Mouse (Mus musculus) CH12.LX (cell line): ENCODE data around the gene Gm49387. TPM values are rescaled to one million over a fixed set of nuclear protein-coding genes. Genes with fewer than 3 reads are reported as not detected.

Experiments used
- DNase-seq: peaks from one replicate; pipeline ENCODE4 v3.0.0-alpha.2; 2013; ENCODE audit errors: extremely low read depth
- H3K27ac ChIP-seq: 2 replicates; pipeline ENCODE4 v1.5.1; 2012; ENCODE audit warnings: low read depth, mild to moderate bottlenecking, control low read depth, moderate library complexity; ENCODE audit not compliant: insufficient read depth
- H3K27me3 ChIP-seq: replicated peaks from 2 replicates; pipeline ENCODE3; 2012; ENCODE audit warnings: inconsistent platforms
- H3K36me3 ChIP-seq, 2 experiments: replicated peaks in 1 of 2; 2 replicates each; pipeline versions ENCODE3 to v1.6.1; 2012; ENCODE audit warnings: inconsistent platforms in 1 of 2, low read length in 1 of 2, mild to moderate bottlenecking in 1 of 2, mixed read lengths in 1 of 2, moderate library complexity in 1 of 2; ENCODE audit not compliant: control insufficient read depth in 1 of 2, insufficient read depth in 1 of 2
- H3K4me1 ChIP-seq, 2 experiments: 2 replicates each; pipeline ENCODE4 v1.6.1; 2012; ENCODE audit warnings: inconsistent platforms in 1 of 2, moderate library complexity in 1 of 2; ENCODE audit not compliant: insufficient read depth in 2 of 2, control insufficient read depth in 1 of 2
- H3K4me2 ChIP-seq: 2 replicates; pipeline ENCODE4 v1.6.1; 2012; ENCODE audit warnings: low read depth, mild to moderate bottlenecking, control low read depth; ENCODE audit not compliant: poor library complexity, insufficient read depth, severe bottlenecking
- H3K4me3 ChIP-seq, 3 experiments: fragments of 150-350 bp in 1 of 3; sonication (generic) in 1 of 3; replicated peaks in 1 of 3; 2 replicates each; pipeline versions ENCODE3 to v1.5.1; 2011 to 2012; ENCODE audit warnings: low read depth in 2 of 3, low read length in 2 of 3, mild to moderate bottlenecking in 2 of 3, moderate library complexity in 2 of 3, control low read depth in 1 of 3, improper control_type of control experiment in 1 of 3, inconsistent platforms in 1 of 3, mixed read lengths in 1 of 3; ENCODE audit not compliant: poor library complexity in 1 of 3
- H3K79me2 ChIP-seq: replicated peaks from 2 replicates; pipeline ENCODE4 v1.6.1; 2012; ENCODE audit warnings: mild to moderate bottlenecking, moderate library complexity; ENCODE audit not compliant: control insufficient read depth, poor library complexity, insufficient read depth, severe bottlenecking; ENCODE audit errors: extremely low read depth
- H3K9ac ChIP-seq: 2 replicates; pipeline ENCODE4 v1.6.1; 2012; ENCODE audit warnings: low read depth, mild to moderate bottlenecking, control low read depth, moderate library complexity; ENCODE audit not compliant: insufficient read depth
- H3K9me3 ChIP-seq: replicated peaks from 2 replicates; pipeline ENCODE3; 2012; ENCODE audit warnings: low read length, inconsistent platforms, mixed read lengths
- BHLHE40 ChIP-seq: IDR thresholded peaks from 2 replicates; pipeline ENCODE4 v1.6.1; 2011; ENCODE audit warnings: mild to moderate bottlenecking, low read depth, low read length, improper control_type of control experiment
- CHD1 ChIP-seq: IDR thresholded peaks from 2 replicates; pipeline ENCODE4 v1.6.1; 2012; ENCODE audit warnings: low read depth, low read length, improper control_type of control experiment, inconsistent platforms
- CTCF ChIP-seq, 2 experiments: IDR thresholded peaks in 1 of 2; conservative IDR thresholded peaks in 1 of 2; 2 replicates each; pipeline ENCODE4 v1.5.1; 2011 to 2012; ENCODE audit warnings: low read depth in 2 of 2, low read length in 2 of 2, improper control_type of control experiment in 1 of 2, inconsistent platforms in 1 of 2, mild to moderate bottlenecking in 1 of 2, moderate library complexity in 1 of 2
- E2F4 ChIP-seq: IDR thresholded peaks from 2 replicates; pipeline ENCODE4 v1.6.1; 2011; ENCODE audit warnings: low read depth, low read length, improper control_type of control experiment; ENCODE audit not compliant: insufficient replicate concordance
- HCFC1 ChIP-seq: IDR thresholded peaks from 2 replicates; pipeline ENCODE4 v1.6.1; 2012; ENCODE audit warnings: low read depth, mild to moderate bottlenecking, inconsistent platforms, low read length, improper control_type of control experiment
- IRF4 ChIP-seq: IDR thresholded peaks from 2 replicates; pipeline ENCODE4 v1.6.1; 2014; ENCODE audit warnings: low read depth, mild to moderate bottlenecking, inconsistent platforms, low read length, improper control_type of control experiment
- JUN ChIP-seq: IDR thresholded peaks from 2 replicates; pipeline ENCODE4 v1.6.1; 2011; ENCODE audit warnings: low read depth, mild to moderate bottlenecking, low read length, improper control_type of control experiment, moderate library complexity; ENCODE audit not compliant: insufficient read depth
- JUND ChIP-seq: conservative IDR thresholded peaks from 2 replicates; pipeline ENCODE4 v1.6.1; 2011; ENCODE audit warnings: low read depth, low read length, improper control_type of control experiment
- KAT2A ChIP-seq: IDR thresholded peaks from 2 replicates; pipeline ENCODE4 v1.6.1; 2012; ENCODE audit warnings: low read length, improper control_type of control experiment, inconsistent platforms; ENCODE audit not compliant: insufficient replicate concordance
- MAZ ChIP-seq: IDR thresholded peaks from 2 replicates; pipeline ENCODE4 v1.6.1; 2012; ENCODE audit warnings: low read depth, mild to moderate bottlenecking, inconsistent platforms, low read length, improper control_type of control experiment, moderate library complexity
- MEF2A ChIP-seq: IDR thresholded peaks from 2 replicates; pipeline ENCODE4 v1.6.1; 2014; ENCODE audit warnings: low read depth, mild to moderate bottlenecking, inconsistent platforms, low read length, improper control_type of control experiment, borderline replicate concordance
- MXI1 ChIP-seq: IDR thresholded peaks from 2 replicates; pipeline ENCODE4 v1.6.1; 2011; ENCODE audit warnings: mild to moderate bottlenecking, low read depth, low read length, improper control_type of control experiment
- MYC ChIP-seq: IDR thresholded peaks from 2 replicates; pipeline ENCODE4 v1.6.1; 2011; ENCODE audit warnings: low read depth, mild to moderate bottlenecking, improper control_type of control experiment, low read length
- NELFE ChIP-seq: IDR thresholded peaks from 2 replicates; pipeline ENCODE4 v1.6.1; 2011; ENCODE audit warnings: low read depth, low read length, improper control_type of control experiment
- PAX5 ChIP-seq: IDR thresholded peaks from 2 replicates; pipeline ENCODE4 v1.6.1; 2012; ENCODE audit warnings: low read length, inconsistent platforms, mixed read lengths
- POLR2A ChIP-seq: IDR thresholded peaks from 2 replicates; pipeline ENCODE4 v1.6.1; 2011; ENCODE audit warnings: low read depth, mild to moderate bottlenecking, improper control_type of control experiment, low read length
- POLR2AphosphoS2 ChIP-seq: IDR thresholded peaks from 2 replicates; pipeline ENCODE4 v1.6.1; 2011; ENCODE audit warnings: low read depth, low read length, improper control_type of control experiment
- RAD21 ChIP-seq: IDR thresholded peaks from 2 replicates; pipeline ENCODE4 v1.6.1; 2011; ENCODE audit warnings: low read depth, mild to moderate bottlenecking, low read length, improper control_type of control experiment, moderate library complexity
- SIN3A ChIP-seq: IDR thresholded peaks from 2 replicates; pipeline ENCODE4 v1.6.1; 2012; ENCODE audit warnings: low read length, improper control_type of control experiment, inconsistent platforms
- SMC3 ChIP-seq: IDR thresholded peaks from 2 replicates; pipeline ENCODE4 v1.6.1; 2011; ENCODE audit warnings: low read depth, low read length, improper control_type of control experiment
- UBTF ChIP-seq: IDR thresholded peaks from 2 replicates; pipeline ENCODE4 v1.6.1; 2012; ENCODE audit warnings: low read depth, mild to moderate bottlenecking, inconsistent platforms, low read length, improper control_type of control experiment, moderate library complexity
- USF2 ChIP-seq: conservative IDR thresholded peaks from 2 replicates; pipeline ENCODE4 v1.6.1; 2011; ENCODE audit warnings: low read depth, low read length, improper control_type of control experiment
- ZC3H11A ChIP-seq: IDR thresholded peaks from 2 replicates; pipeline ENCODE4 v1.6.1; 2012; ENCODE audit warnings: low read depth, mild to moderate bottlenecking, inconsistent platforms, low read length, improper control_type of control experiment
- ZKSCAN1 ChIP-seq: IDR thresholded peaks from 2 replicates; pipeline ENCODE4 v1.6.1; 2012; ENCODE audit warnings: low read depth, inconsistent platforms, low read length, improper control_type of control experiment, borderline replicate concordance
- ZMIZ1 ChIP-seq: IDR thresholded peaks from 2 replicates; pipeline ENCODE4 v1.6.1; 2012; ENCODE audit warnings: low read depth, mild to moderate bottlenecking, inconsistent platforms, low read length, improper control_type of control experiment
- ZNF384 ChIP-seq: IDR thresholded peaks from 2 replicates; pipeline ENCODE4 v1.6.1; 2012; ENCODE audit warnings: low read depth, low read length, improper control_type of control experiment, inconsistent platforms
- dilution Hi-C: fragments of 300-500 bp; cut with MboI; formaldehyde crosslinking; loops from 2 replicates; pipeline ENCODE4 v1.14.3; 2020; ENCODE audit warnings: low sequenced_read_pairs; ENCODE audit not compliant: extremely low pct_unique_long_range_greater_than_20kb, extremely low pct_ligation_motif_present
- in situ Hi-C: fragments of 300-500 bp; cut with MboI; formaldehyde crosslinking; loops from 3 replicates; pipeline ENCODE4 v1.14.3; 2019; ENCODE audit warnings: low sequenced_read_pairs, low pct_ligation_motif_present, low pct_unique_long_range_greater_than_20kb, mixed read lengths
- polyA plus RNA-seq: library from polyadenylated mRNA; unstranded; fragments of >175 nt; gene quantifications from 2 replicates; pipeline ENCODE4 v1.2.1, GENCODE M21; 2012; ENCODE audit warnings: low read depth; ENCODE audit not compliant: insufficient read length
- total RNA-seq, 2 experiments: library from RNA; depleted of rRNA; stranded (reverse); fragments of 300-350 nt in 1 of 2; fragments of >200 nt in 1 of 2; gene quantifications; 2 replicates each; pipeline ENCODE4 v1.2.3; 2012 to 2014

Gm49387 gene
- total and polyA plus RNA-seq, 3 experiments = 0.71 TPM; not detected in 2

DNA sequence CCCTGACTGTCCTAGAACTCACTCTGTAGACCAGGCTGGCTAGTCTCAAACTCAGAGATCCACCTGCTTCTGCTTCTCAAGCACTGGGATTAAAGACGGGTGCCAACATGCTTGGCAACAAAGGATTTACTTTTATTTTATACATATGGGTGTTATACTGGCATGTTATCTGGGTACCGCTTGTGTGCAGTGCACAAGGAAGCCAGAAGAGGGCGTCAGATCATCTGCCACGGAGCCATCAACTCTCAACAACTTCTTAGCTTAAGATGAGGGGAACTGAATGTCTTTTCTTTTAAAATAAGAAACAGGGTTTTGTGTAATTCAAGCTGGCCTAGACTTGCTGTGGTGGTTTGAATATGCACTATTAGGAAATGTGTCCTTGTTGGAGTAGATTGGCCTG, 28.7 kb downstream of the Gm49387 start:
- H3K36me3 ChIP-seq = peaks cover 2 to 43% of the 10 kb centered on the region in 2 experiments
- dilution Hi-C loops (no loop called here), in situ Hi-C loops (no loop called here)
- H3K79me2 ChIP-seq = no peaks in the 10 kb centered on the region
- H3K4me3 ChIP-seq = no peak overlapping the region
- no peak overlapping the region for H3K27ac ChIP-seq
- no peaks in the 10 kb centered on the region for H3K27me3 ChIP-seq
- H3K4me1 ChIP-seq = no peaks in the 10 kb centered on the region; a peak in 1 of 4 replicates
- DNase-seq = no peak
- H3K9ac ChIP-seq = no peak overlapping the region
- peak; percentile 38 to 39; a peak in 3 of 4 replicates for TF ChIP-seq CTCF (conservative IDR thresholded peaks at IDR 0.05 in 1 of 2, IDR thresholded peaks at IDR 0.05 in 1 of 2; ENCODE audit: low read depth in 2 of 2, low read length in 2 of 2)
- TF ChIP-seq MAZ = no peak
- TF ChIP-seq RAD21 = peak; percentile 14
- TF ChIP-seq HCFC1 = no peak
- no peak overlapping the region for H3K4me2 ChIP-seq
- no peaks in the 10 kb centered on the region for H3K9me3 ChIP-seq

DNA sequence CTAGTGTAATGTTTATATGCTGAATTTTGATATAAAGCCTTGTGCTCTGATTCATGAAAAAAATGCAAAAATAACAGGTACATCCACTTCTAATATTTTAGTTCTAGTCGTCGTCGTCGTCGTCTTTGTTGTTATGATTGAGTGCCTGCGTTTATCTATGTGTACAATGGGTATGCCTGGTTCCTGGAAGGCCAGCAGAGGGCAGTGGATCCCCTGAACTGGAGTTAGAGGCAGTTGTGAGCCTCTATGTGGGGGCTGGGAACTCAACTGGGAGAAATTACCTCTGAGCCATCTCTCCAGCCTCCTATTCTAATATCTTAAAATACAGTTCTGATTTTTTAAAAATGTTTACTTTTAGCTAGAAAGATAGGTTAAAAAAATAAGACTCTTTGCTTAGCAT, 35.2 kb downstream of the Gm49387 start:
- Histone ChIP-seq H3K27me3 (no peaks in the 10 kb centered on the region), H3K27ac (no peak overlapping the region), H3K9me3 (no peaks in the 10 kb centered on the region), H3K4me1 (no peaks in the 10 kb centered on the region; a peak in 1 of 4 replicates), H3K4me2 (no peak overlapping the region), H3K4me3 (no peak overlapping the region), H3K9ac (no peak overlapping the region), H3K79me2 (no peaks in the 10 kb centered on the region), H3K36me3 (peaks cover 0 to 19% of the 10 kb centered on the region in 2 experiments)
- TF ChIP-seq UBTF = no peak
- TF ChIP-seq ZC3H11A = no peak
- no peak for TF ChIP-seq E2F4
- no peak for TF ChIP-seq POLR2A
- no peak for TF ChIP-seq USF2
- TF ChIP-seq RAD21 = peak; percentile 32
- no peak for TF ChIP-seq KAT2A
- no peak for TF ChIP-seq ZMIZ1
- no peak for TF ChIP-seq ZNF384
- no peak for TF ChIP-seq MEF2A
- TF ChIP-seq NELFE = no peak
- no peak for TF ChIP-seq JUN
- TF ChIP-seq SIN3A = no peak
- TF ChIP-seq MXI1 = no peak
- TF ChIP-seq SMC3 = peak; percentile 33
- no peak for TF ChIP-seq PAX5
- no peak for TF ChIP-seq IRF4
- TF ChIP-seq ZKSCAN1 = no peak
- TF ChIP-seq CTCF (conservative IDR thresholded peaks at IDR 0.05 in 1 of 2, IDR thresholded peaks at IDR 0.05 in 1 of 2; ENCODE audit: low read depth in 2 of 2, low read length in 2 of 2) = peak in 1 of 2 experiments; percentile 60; a peak in 2 of 4 replicates
- TF ChIP-seq MYC = no peak
- TF ChIP-seq JUND = no peak
- no peak for TF ChIP-seq POLR2AphosphoS2
- TF ChIP-seq BHLHE40 = no peak
- no peak for TF ChIP-seq CHD1
- DNase-seq = peak; percentile 39
- dilution Hi-C loops (no loop called here), in situ Hi-C loops (no loop called here)
